Mouse (Mus musculus) kidney, embryonic 15.5 days (tissue): ENCODE data around the gene Ptprd. TPM values are rescaled to one million over a fixed set of nuclear protein-coding genes. Genes with fewer than 3 reads are reported as not detected.
A peak's percentile ranks its signal among the peaks of the same experiment; 100 is the strongest.

Experiments used
- ATAC-seq: fragments of 200-750 bp; cut with Nextera tagmentation; replicated peaks from 2 replicates; pipeline ENCODE4 v1.8.0; 2017; ENCODE audit warnings: moderate TSS enrichment; ENCODE audit not compliant: low FRiP score
- H3K27ac ChIP-seq: fragments of 300-500 bp; sonication (generic); 2 replicates; pipeline ENCODE4 v1.5.1; 2015; ENCODE audit warnings: mild to moderate bottlenecking, inconsistent platforms
- H3K27me3 ChIP-seq: fragments of 300-500 bp; sonication (generic); 2 replicates; pipeline ENCODE4 v1.6.1; 2015; ENCODE audit warnings: inconsistent platforms
- H3K36me3 ChIP-seq: fragments of 300-500 bp; sonication (generic); 2 replicates; pipeline ENCODE4 v1.6.1; 2015; ENCODE audit warnings: inconsistent platforms
- H3K4me1 ChIP-seq: fragments of 300-500 bp; sonication (generic); 2 replicates; pipeline ENCODE4 v1.6.1; 2015; ENCODE audit warnings: inconsistent platforms
- H3K4me2 ChIP-seq: fragments of 300-500 bp; sonication (generic); 2 replicates; pipeline ENCODE4 v1.6.1; 2015; ENCODE audit warnings: moderate library complexity, mild to moderate bottlenecking, inconsistent platforms
- H3K4me3 ChIP-seq: fragments of 300-500 bp; sonication (generic); replicated peaks from 2 replicates; pipeline ENCODE4 v1.5.1; 2015; ENCODE audit warnings: mild to moderate bottlenecking, inconsistent platforms
- H3K9ac ChIP-seq: fragments of 300-500 bp; sonication (generic); 2 replicates; pipeline ENCODE4 v1.6.1; 2015; ENCODE audit warnings: mild to moderate bottlenecking, inconsistent platforms
- H3K9me3 ChIP-seq: fragments of 300-500 bp; sonication (generic); replicated peaks from 2 replicates; pipeline ENCODE4 v1.6.1; 2016; ENCODE audit warnings: inconsistent platforms
- WGBS: fragments of 180-500 bp; shearing (Covaris S2); methylation state at CpG from one replicate; pipeline ENCODE4 v1.1.7; 2015; ENCODE audit warnings: mixed read lengths; 5-methylcytosine and 5-hydroxymethylcytosine counted together
- polyA plus RNA-seq: library from polyadenylated mRNA; unstranded; fragments of >200 nt; fragmentation: Nextera tagmentation; extraction: Ambion mirVana; gene quantifications from 2 replicates; pipeline ENCODE4 v1.2.1, GENCODE M21; 2015

Gene Ptprd
- polyA plus RNA-seq, 1 experiment from 2014 or later: 21.6 TPM

DNA sequence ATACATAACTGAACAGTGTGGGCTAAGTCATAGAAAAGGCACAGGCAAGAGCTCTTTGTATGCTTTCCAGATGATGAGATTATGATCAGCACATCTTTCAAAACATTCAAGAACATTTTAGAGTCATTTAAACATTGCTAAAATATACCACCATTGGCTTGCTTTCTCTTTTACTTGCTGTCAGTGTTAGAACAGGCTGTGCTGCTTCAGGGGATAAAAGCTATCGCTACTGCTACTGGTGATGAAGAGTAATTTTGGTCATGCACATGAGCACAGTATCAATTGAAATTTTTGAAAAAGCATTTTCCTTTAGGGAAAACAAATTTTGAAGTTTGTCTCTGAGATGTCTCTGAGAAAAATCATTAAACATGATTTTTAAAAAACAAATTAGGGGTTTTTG lies 1056.7 kb downstream of the Ptprd start:
- Histone ChIP-seq H3K4me3 (no peak overlapping the region), H3K4me1 (no peaks in the 10 kb centered on the region), H3K9me3 (no peaks in the 10 kb centered on the region), H3K36me3 (no peaks in the 10 kb centered on the region), H3K9ac (no peak overlapping the region), H3K27ac (no peak overlapping the region), H3K27me3 (no peaks in the 10 kb centered on the region), H3K4me2 (no peak overlapping the region)
- no peak for ATAC-seq
- 88% methylated on average over 1 of the region's 1 CpGs for WGBS

DNA sequence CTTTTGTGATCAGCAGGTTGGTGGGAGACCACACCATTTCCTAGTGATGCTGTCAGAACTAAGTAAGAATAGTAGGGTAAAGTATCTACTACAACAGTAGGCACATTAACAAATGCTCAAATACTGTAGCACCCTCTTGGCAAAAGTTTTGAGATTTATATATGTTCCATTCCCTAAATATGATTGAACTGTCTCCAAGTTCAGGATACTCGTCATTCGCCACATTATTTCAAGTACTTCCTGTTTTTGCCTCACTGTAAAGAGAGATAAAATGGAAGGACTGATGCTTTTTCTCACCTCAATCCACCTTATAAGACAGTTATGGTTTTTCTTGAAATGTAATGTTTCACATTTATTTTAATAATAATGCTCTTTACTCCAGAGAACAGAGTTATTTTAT lies 1086.9 kb downstream of the Ptprd start:
- H3K9me3 ChIP-seq: no peaks in the 10 kb centered on the region
- H3K4me2 ChIP-seq: no peak overlapping the region
- no peaks in the 10 kb centered on the region for H3K27me3 ChIP-seq
- no peak overlapping the region for H3K27ac ChIP-seq
- 88% methylated on average over 2 of the region's 2 CpGs for WGBS
- H3K4me1 ChIP-seq: no peaks in the 10 kb centered on the region
- H3K9ac ChIP-seq: no peak overlapping the region
- no peak for ATAC-seq
- H3K4me3 ChIP-seq: no peak overlapping the region
- H3K36me3 ChIP-seq: no peaks in the 10 kb centered on the region

DNA sequence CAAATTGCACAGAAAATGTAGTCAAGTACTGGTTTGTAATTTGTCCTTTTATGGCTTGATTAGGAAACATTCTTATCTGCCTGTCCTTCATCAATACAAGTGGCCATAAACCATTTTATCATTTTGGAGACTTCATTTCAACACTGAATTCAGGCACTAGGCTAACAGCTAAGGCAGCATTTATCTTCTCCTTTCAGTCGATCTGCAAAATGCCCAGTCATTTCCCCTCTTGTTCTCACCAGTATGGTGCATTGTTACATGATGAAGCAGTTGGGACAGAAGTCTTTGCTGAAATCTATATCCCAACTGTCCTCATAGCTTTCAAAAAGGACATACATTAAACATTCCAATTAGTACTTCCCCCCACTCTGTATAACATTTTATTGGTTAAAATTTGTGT lies 1100.9 kb downstream of the Ptprd start:
- H3K36me3 ChIP-seq: no peaks in the 10 kb centered on the region
- no peak overlapping the region for H3K9ac ChIP-seq
- no peak for ATAC-seq
- H3K27ac ChIP-seq: no peak overlapping the region
- H3K9me3 ChIP-seq: no peaks in the 10 kb centered on the region
- WGBS: 94% methylated on average over 1 of the region's 1 CpGs
- H3K27me3 ChIP-seq: no peaks in the 10 kb centered on the region
- H3K4me1 ChIP-seq: no peaks in the 10 kb centered on the region
- no peak overlapping the region for H3K4me3 ChIP-seq
- no peak overlapping the region for H3K4me2 ChIP-seq

DNA sequence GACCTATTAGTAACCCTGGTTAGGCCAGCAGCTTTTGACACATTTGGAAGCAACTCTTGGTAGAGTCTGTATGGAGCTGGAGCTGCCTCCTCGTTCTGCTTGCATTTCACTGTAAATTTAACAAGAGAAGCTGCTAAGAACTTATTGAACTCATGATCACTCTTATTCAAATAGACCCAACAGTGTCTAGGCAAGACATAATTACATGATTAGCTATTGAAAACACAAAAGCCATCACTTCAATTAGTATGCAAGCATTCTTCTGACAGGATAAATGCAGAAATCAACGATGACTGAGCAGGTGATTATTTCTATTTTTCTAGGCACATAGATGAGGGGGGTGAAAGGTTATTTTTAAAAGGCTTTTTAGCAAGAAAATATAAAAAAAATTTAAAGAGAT lies 1104.5 kb downstream of the Ptprd start:
- WGBS: 88% methylated on average over 2 of the region's 2 CpGs
- Histone ChIP-seq H3K4me3 (no peak overlapping the region), H3K9me3 (no peaks in the 10 kb centered on the region), H3K4me1 (no peaks in the 10 kb centered on the region), H3K27me3 (no peaks in the 10 kb centered on the region), H3K36me3 (no peaks in the 10 kb centered on the region), H3K9ac (no peak overlapping the region), H3K4me2 (no peak overlapping the region), H3K27ac (no peak overlapping the region)
- ATAC-seq: no peak

DNA sequence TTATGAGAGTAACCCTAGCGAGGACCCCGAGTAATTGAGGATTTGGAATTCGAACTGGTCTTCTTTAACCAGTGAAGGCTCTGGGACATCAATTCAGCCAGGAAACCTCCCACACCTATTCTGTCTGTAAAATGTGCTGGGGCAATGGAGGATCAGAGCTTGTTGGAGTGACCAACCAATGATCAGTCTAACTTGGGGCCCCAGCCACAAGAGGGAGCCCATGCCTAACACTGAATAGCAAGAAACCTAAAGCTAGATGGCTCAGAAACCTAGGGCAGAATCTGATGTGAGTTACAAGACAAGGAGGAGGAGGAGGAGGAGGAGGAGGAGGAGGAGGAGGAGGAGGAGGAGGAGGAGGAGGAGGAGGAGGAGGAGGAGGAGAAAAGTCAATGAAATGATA lies 1128.6 kb downstream of the Ptprd start:
- no peaks in the 10 kb centered on the region for H3K9me3 ChIP-seq
- peak; percentile 74; the same call in 1 of the 2 replicates for ATAC-seq
- H3K27ac ChIP-seq: no peak overlapping the region
- no peak overlapping the region for H3K4me3 ChIP-seq
- H3K4me1 ChIP-seq: no peaks in the 10 kb centered on the region
- no peaks in the 10 kb centered on the region for H3K36me3 ChIP-seq
- H3K27me3 ChIP-seq: no peaks in the 10 kb centered on the region
- no peak overlapping the region for H3K9ac ChIP-seq
- no peak overlapping the region for H3K4me2 ChIP-seq
- 24% methylated on average over 3 of the region's 3 CpGs for WGBS

DNA sequence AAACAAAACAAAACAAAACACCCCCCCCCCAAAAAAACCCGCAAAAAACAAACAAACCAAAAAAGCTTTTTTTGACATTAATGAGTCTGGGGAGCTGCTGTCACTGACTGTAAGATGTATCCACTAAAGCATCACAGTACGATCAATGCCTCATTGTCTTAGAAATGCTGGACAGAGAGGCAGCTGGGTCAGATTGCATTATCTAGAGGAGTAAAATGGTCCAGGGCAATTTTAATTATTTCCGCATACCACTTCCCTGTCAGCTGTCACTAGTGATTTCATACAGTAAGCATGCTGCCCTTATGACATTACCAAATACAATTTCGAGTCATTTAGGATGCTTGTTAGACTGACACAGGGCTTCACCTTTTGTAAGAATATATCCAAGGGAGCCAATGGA lies 1134.2 kb downstream of the Ptprd start:
- H3K4me1 ChIP-seq: no peaks in the 10 kb centered on the region
- H3K4me2 ChIP-seq: no peak overlapping the region
- H3K9me3 ChIP-seq: no peaks in the 10 kb centered on the region
- no peak overlapping the region for H3K9ac ChIP-seq
- 72% methylated on average over 4 of the region's 4 CpGs for WGBS
- H3K4me3 ChIP-seq: no peak overlapping the region
- H3K27ac ChIP-seq: no peak overlapping the region
- no peaks in the 10 kb centered on the region for H3K27me3 ChIP-seq
- ATAC-seq: no peak
- H3K36me3 ChIP-seq: no peaks in the 10 kb centered on the region

DNA sequence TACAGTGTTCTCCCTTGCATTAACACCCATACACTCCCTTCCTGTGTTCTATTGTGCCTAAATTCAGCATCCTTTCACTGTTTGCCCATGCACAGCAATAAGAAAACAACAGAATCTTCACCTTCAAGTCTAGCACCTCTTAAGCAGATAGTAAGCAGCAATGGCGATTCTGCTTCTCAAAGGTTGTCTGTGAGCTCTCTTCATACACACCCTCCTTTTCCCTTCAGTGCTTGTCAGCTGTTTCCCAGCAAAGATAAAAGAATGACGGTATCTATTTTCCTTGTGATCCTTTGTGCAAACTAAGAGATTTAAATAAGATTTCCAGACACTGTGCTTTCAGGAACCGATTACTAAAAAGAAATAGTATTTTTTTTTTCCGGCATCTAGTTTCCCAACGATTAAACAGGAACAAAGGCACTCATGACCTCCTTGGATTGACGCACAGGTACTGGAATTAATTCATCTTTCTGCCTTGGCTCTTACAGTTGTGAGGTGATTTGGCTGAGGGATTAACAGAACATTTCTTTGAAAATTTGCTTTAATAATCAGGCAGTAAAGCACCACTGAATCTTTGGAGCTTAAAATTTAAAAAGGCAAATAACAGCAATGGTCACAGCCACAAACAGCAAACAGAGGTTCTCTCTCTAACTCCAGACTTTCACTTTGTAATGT lies 1161.1 kb downstream of the Ptprd start:
- no peak for ATAC-seq
- WGBS: 75% methylated on average over 6 of the region's 6 CpGs
- Histone ChIP-seq H3K4me2 (no peak overlapping the region), H3K9me3 (no peaks in the 10 kb centered on the region), H3K9ac (no peak overlapping the region), H3K27me3 (no peaks in the 10 kb centered on the region), H3K4me3 (no peak overlapping the region), H3K4me1 (no peaks in the 10 kb centered on the region), H3K36me3 (no peaks in the 10 kb centered on the region), H3K27ac (no peak overlapping the region)

DNA sequence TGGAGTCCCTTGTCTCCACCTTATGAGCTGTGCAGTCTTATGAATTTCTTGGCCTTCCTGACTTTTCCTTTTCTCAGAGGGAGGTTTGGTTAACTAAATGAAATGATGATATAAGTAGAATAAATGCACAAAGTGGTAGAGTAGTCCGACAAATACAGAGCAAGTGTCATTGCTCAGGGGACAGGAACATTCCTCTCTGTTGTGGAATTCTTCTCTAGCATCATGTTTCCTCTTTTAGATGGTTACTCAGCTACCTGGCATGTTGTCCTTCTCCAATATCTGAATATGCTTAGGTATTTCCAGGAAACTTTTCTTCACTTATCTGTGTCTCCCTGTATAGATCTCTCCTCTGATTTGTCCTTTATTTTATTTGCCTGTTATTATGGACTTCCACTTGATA lies 1207.3 kb downstream of the Ptprd start:
- H3K27ac ChIP-seq: no peak overlapping the region
- H3K9me3 ChIP-seq: no peaks in the 10 kb centered on the region
- H3K4me3 ChIP-seq: no peak overlapping the region
- H3K9ac ChIP-seq: no peak overlapping the region
- H3K36me3 ChIP-seq: no peaks in the 10 kb centered on the region
- ATAC-seq: no peak
- H3K4me1 ChIP-seq: no peaks in the 10 kb centered on the region
- H3K4me2 ChIP-seq: no peak overlapping the region
- 84% methylated on average over 1 of the region's 1 CpGs for WGBS
- H3K27me3 ChIP-seq: no peaks in the 10 kb centered on the region

DNA sequence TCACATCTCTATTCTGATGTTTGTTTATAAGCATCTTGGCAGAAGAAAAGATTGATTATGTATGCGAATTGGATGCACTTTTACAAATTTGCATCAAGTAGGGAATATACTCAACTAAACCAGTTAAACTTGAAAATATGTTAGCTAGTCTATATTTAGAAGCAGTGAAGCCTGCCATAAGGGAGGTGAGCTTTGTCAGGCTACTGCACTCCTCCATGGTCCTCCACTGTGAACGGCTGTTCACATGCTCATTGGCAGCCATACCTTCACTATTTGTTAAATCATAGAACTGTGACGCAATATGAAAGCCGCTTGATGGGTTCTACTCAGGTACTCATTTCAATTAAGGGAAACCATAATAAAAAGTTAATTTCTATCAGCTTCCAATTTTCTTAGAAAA lies 1215.6 kb downstream of the Ptprd start:
- H3K4me1 ChIP-seq: no peaks in the 10 kb centered on the region
- 91% methylated on average over 4 of the region's 4 CpGs for WGBS
- ATAC-seq: no peak
- no peak overlapping the region for H3K9ac ChIP-seq
- H3K4me2 ChIP-seq: no peak overlapping the region
- no peak overlapping the region for H3K27ac ChIP-seq
- no peaks in the 10 kb centered on the region for H3K36me3 ChIP-seq
- no peaks in the 10 kb centered on the region for H3K27me3 ChIP-seq
- no peaks in the 10 kb centered on the region for H3K9me3 ChIP-seq
- H3K4me3 ChIP-seq: no peak overlapping the region

DNA sequence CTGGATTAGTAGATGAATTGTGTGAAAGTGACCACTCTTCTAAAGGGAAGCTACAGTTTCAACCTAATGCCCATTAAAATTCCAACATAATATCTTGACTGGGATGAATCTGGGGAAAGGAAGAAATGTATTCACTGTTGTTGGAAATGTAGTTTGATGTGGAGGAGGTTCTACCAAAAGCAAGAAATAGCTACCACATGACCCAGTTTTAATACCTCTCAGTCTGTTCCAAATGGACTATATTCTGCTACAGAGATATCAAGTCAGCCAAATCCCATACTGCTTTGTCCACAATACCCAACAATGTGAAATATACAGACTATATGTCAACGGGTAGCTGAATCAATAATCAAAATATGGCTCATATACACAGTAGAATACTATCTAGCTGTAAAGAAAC lies 1221.8 kb downstream of the Ptprd start:
- H3K27me3 ChIP-seq: no peaks in the 10 kb centered on the region
- H3K4me1 ChIP-seq: no peaks in the 10 kb centered on the region
- no peak overlapping the region for H3K9ac ChIP-seq
- H3K4me3 ChIP-seq: no peak overlapping the region
- no peak for ATAC-seq
- no peaks in the 10 kb centered on the region for H3K9me3 ChIP-seq
- WGBS: 92% methylated on average over 1 of the region's 1 CpGs
- no peaks in the 10 kb centered on the region for H3K36me3 ChIP-seq
- H3K27ac ChIP-seq: no peak overlapping the region
- no peak overlapping the region for H3K4me2 ChIP-seq

DNA sequence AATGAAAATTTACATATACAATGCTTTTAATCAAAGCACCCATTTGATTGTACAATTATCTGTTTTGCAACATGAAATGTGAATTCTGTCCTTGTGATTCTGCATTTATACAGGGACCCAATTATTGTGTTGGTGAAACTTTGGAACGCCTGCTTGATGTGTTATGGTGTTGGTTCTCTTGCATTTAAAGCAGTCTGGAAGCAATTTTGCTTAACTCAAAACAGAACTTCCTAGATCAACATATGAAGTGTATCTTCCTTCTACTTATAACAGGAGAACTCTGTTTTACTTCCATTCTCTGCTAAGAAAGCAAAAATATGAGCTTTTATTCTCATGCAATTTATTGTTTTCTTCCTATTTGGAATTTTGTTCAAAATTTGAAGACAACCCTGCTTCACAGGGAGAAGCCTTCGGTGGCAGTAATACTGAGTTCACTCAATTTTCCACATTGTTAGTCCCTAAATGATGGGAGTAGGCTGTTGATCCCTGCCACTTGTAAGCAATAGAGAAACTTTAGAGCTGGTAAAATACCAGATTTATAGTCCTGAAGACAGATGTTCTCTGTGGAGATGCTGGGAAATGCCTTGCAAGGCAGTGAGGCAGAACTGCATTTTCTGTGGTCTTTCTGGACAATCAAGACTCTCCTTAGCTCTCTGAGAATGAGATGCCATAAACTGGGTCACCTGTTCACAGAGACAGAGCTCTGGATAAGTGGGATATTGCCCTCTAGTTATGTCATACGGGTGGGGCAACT lies 1234.5 kb downstream of the Ptprd start:
- H3K4me1 ChIP-seq: no peaks in the 10 kb centered on the region
- no peaks in the 10 kb centered on the region for H3K27me3 ChIP-seq
- H3K9me3 ChIP-seq: no peaks in the 10 kb centered on the region
- H3K9ac ChIP-seq: no peak overlapping the region
- no peak overlapping the region for H3K4me3 ChIP-seq
- no peak overlapping the region for H3K27ac ChIP-seq
- peak; percentile 89 for ATAC-seq
- no peak overlapping the region for H3K4me2 ChIP-seq
- 40% methylated on average over 3 of the region's 3 CpGs for WGBS
- no peaks in the 10 kb centered on the region for H3K36me3 ChIP-seq

DNA sequence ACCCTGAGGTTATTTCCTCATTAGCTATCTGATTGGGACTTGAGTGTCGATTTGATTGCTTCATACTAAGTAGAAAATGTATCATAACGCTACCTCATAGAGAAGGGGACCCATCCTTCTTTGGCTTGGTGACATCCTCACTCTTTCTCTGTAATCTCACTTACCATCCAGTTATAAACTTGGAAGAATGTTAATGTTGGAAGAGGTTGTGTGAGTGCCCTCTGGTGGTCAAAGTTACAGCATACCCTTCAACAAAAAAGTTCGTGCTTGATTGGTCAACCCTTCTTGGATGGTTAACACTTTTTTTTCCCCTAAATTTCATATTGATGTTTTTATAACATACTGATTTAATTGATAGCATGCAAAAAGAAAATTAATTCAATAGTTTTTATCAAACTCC lies 1263.5 kb downstream of the Ptprd start:
- no peaks in the 10 kb centered on the region for H3K9me3 ChIP-seq
- no peaks in the 10 kb centered on the region for H3K27me3 ChIP-seq
- no peak overlapping the region for H3K4me3 ChIP-seq
- no peak for ATAC-seq
- no peaks in the 10 kb centered on the region for H3K4me1 ChIP-seq
- H3K27ac ChIP-seq: no peak overlapping the region
- no peak overlapping the region for H3K4me2 ChIP-seq
- no peak overlapping the region for H3K9ac ChIP-seq
- 33% methylated on average over 3 of the region's 3 CpGs for WGBS
- no peaks in the 10 kb centered on the region for H3K36me3 ChIP-seq
